Mouse (Mus musculus) urinary bladder, postnatal 0 days (tissue): Measurements from ENCODE around the gene Lime1. TPM values are rescaled to one million over a fixed set of nuclear protein-coding genes. Genes with fewer than 3 reads are reported as not detected.

Experiments
- polyA plus RNA-seq: library from polyadenylated mRNA; unstranded; fragments of >200 nt; fragmentation: Nextera tagmentation; extraction: Ambion mirVana; gene quantifications from 2 replicates; pipeline ENCODE4 v1.2.1, GENCODE M21; 2015

Gene Lime1
- polyA plus RNA-seq, result 6.0 and 8.3 TPM in 2 replicates

DNA sequence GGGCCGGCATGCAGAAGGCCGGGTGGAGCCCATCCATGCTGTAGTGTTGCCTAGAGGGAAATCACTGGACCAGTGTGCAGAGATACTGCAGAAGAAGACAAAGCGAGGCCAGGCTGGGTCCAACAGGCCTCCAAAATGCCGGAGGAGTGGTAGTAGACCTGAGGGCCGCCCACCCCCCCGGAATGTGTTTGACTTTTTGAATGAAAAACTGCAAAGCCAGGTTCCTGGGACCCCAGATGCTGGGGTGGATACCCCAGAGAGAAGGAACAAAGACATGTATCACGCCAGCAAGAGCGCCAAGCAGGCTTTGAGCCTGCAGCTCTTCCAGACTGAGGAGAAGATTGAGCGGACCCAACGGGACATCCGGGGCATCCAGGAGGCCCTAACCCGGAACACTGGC, at the start of gene Lime1:
Lime1 (plus strand) TSS at position 301 of the 400 bp plus-strand sequence.

DNA sequence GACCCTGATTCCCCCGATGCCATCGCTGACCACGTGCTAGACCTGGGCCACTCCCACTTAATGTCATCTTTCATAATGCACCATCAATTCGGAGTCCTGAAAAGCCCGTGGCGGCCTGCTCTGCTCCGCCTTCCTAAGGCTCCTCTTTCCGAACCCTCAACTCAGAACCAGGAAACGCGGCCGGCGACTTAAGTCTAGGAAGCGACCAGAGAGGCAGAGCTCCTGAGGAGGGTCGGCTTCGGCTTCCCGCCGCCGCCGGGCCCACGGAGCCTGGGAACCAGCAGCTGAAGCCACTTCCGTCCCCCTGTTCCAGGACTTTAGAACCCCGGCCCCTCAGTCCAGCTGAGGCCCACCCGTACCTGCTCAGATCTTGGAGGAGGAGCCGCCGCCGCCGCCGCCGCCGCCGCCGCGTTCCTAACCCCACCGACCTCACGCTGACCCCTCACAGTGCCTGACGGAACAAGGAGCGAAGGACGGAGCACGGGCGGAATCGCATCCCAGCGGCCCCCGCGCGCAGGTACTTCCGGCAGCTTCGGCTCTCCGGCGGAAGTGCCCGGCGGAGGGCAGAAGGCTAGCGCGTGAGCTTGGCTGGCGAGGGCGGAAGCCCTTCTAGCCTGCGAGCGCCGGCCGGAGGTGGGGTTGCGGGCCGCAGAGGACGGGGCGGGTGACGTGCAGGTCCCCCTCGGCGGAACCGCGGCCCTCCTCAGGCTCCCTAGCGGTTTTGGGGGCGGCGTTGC, 14.8 kb upstream of the Lime1 start, which contains the start of the genes Zgpat and Arfrp1:
Zgpat (plus strand) TSS at position 69 of the 737 bp plus-strand sequence.
Arfrp1 (minus strand) TSS at position 545 of the 737 bp plus-strand sequence.

Other genes starting within 250 kb of the Lime1 start
- gene Kcnq2, start 244.8 kb upstream of the Lime1 start, polyA plus RNA-seq, result not detected in 2 replicates
- gene Eef1a2, start 223.1 kb upstream of the Lime1 start, polyA plus RNA-seq, result not detected in 2 replicates
- 150 and 173 TPM in 2 replicates for gene Ppdpf, start 192.8 kb upstream of the Lime1 start, polyA plus RNA-seq
- gene Ptk6, start 177.3 kb upstream of the Lime1 start, polyA plus RNA-seq, result not detected in 2 replicates
- 0.07 and 0.10 TPM in 2 replicates for gene Srms, start 166.9 kb upstream of the Lime1 start, polyA plus RNA-seq
- gene Fndc11, start 160.1 kb upstream of the Lime1 start, polyA plus RNA-seq, result 0.13 TPM in 1 of 2 replicates, not detected in the other
- 0.99 and 1.0 TPM in 2 replicates for gene Helz2, start 138.1 kb upstream of the Lime1 start, polyA plus RNA-seq
- gene Gmeb2, start 92.0 kb upstream of the Lime1 start, polyA plus RNA-seq, result 5.9 and 6.1 TPM in 2 replicates
- gene Stmn3, start 65.6 kb upstream of the Lime1 start, polyA plus RNA-seq, result 0.92 and 1.1 TPM in 2 replicates
- gene Rtel1, start 60.3 kb upstream of the Lime1 start, polyA plus RNA-seq, result 12.9 and 14.1 TPM in 2 replicates
- 17.2 and 20.0 TPM in 2 replicates for gene Zgpat, start 15.2 kb upstream of the Lime1 start, polyA plus RNA-seq
- 34.8 and 36.7 TPM in 2 replicates for gene Arfrp1, start 14.7 kb upstream of the Lime1 start, polyA plus RNA-seq
- gene Zbtb46, start 79.3 kb downstream of the Lime1 start, polyA plus RNA-seq, result 3.0 and 3.7 TPM in 2 replicates
- not detected in 2 replicates for gene Abhd16b, start 113.1 kb downstream of the Lime1 start, polyA plus RNA-seq
- gene Tpd52l2, start 117.1 kb downstream of the Lime1 start, polyA plus RNA-seq, result 129 and 134 TPM in 2 replicates
- gene Dnajc5, start 140.4 kb downstream of the Lime1 start, polyA plus RNA-seq, result 52.2 and 55.0 TPM in 2 replicates
- 58.0 and 61.9 TPM in 2 replicates for gene Uckl1, start 204.8 kb downstream of the Lime1 start, polyA plus RNA-seq
- gene Prpf6, start 211.8 kb downstream of the Lime1 start, polyA plus RNA-seq, result 29.1 and 32.2 TPM in 2 replicates
- 24.2 and 27.2 TPM in 2 replicates for gene Zfp512b, start 212.7 kb downstream of the Lime1 start, polyA plus RNA-seq
- 8.9 and 10.9 TPM in 2 replicates for gene Samd10, start 219.1 kb downstream of the Lime1 start, polyA plus RNA-seq